Mouse (Mus musculus): ENCODE data around the gene Gprc5a. TPM values are rescaled to one million over a fixed set of nuclear protein-coding genes. Genes with fewer than 3 reads are reported as not detected.
A peak's percentile ranks its signal among the peaks of the same experiment; 100 is the strongest.

Gprc5a gene
- polyA plus RNA-seq, 2 experiments: 2.7 to 4.7 TPM

DNA sequence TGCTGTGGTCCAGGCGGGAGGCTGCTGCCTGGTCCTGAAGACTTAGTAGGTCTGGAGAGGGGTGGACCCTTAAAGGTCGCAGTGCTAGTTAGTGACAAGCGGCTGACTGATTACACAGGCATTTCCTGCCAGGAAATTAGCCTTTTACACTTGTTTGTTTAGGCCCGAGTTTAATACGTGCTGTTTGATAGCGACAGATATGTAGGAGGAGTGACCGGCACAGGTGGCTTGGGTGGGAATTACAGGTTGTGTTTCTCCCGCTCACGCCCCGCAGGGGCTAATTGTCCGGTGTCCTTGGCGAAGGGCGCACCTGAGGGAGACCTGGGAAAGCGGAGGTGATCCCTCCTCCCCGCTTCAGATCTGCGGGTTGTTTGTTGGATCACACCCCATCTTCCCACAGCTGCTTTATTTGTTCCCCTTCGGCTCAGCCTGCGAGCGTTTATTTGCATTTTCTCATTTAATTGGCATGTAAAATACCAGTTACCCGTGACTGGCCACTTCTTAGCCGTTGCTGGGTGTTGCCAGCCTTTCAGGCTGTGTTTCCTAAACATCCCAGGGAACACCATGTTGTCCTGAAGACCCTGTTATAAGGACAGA is 25.1 kb upstream of the Gprc5a start:
- no peak for TF ChIP-seq POLR2A (IDR thresholded peaks at IDR 0.05; ENCODE audit: borderline replicate concordance, extremely low read depth, insufficient read depth, insufficient read length)
- DNase-seq (ENCODE audit: low spot score): peak; percentile 7
- H3K4me2 ChIP-seq (replicated peaks; ENCODE audit: low read depth, low read length, severe bottlenecking): peak overlapping the region; percentile 33; the same call in 1 of the 2 replicates
- WGBS: under 1% methylated on average over 21 of the region's 21 CpGs
- H3K36me3 ChIP-seq (ENCODE audit: control insufficient read depth, insufficient read depth, low read length): no peaks in the 10 kb centered on the region
- no peak overlapping the region for H3K27ac ChIP-seq (replicated peaks; ENCODE audit: low read depth, low read length)
- 0 out of 2 replicates have a peak, but pooled peaks cover 5% of the 10 kb centered on the region for H3K4me1 ChIP-seq (ENCODE audit: control insufficient read depth, insufficient read depth, low read length)
- H3K9ac ChIP-seq (ENCODE audit: low read depth, low read length, severe bottlenecking): no peak overlapping the region
- 0 out of 2 replicates have a peak overlapping the region, but pooled peaks have one; percentile 7 for H3K4me3 ChIP-seq (replicated peaks; ENCODE audit: low read length)
- H3K27me3 ChIP-seq (ENCODE audit: control insufficient read depth, insufficient read depth, low read length): no peaks in the 10 kb centered on the region
- no peak for ATAC-seq (ENCODE audit: low FRiP score, low read depth)
- no peaks in the 10 kb centered on the region for H3K9me3 ChIP-seq (ENCODE audit: control insufficient read depth, low read length)

DNA sequence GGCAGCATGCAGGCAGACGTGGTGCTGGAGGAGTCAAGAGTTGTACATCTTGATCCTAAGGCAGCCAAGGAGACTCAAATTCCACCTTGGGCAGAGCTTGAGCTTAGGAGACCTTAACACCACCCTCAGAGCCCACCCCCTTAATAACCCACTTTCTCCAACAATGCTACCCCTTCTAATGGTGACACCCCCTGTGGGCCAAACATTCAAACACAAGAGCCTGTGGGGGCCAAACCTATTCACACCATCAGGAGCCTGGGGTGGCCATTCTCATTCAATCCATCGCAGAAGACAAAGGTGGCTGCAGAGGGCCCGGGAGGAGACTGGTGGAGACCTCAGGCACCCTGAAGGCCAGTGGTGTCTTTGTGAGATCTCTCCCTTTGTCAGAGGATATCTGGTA is 23.5 kb upstream of the Gprc5a start:
- WGBS: 83% methylated on average over 3 of the region's 3 CpGs
- DNase-seq (ENCODE audit: low spot score) (no peak), ATAC-seq (ENCODE audit: low FRiP score, low read depth) (no peak)
- Histone ChIP-seq H3K36me3 (ENCODE audit: control insufficient read depth, insufficient read depth, low read length) (no peaks in the 10 kb centered on the region), H3K4me1 (ENCODE audit: control insufficient read depth, insufficient read depth, low read length) (0 out of 2 replicates have a peak, but pooled peaks cover 5% of the 10 kb centered on the region), H3K9ac (ENCODE audit: low read depth, low read length, severe bottlenecking) (no peak overlapping the region), H3K27me3 (ENCODE audit: control insufficient read depth, insufficient read depth, low read length) (no peaks in the 10 kb centered on the region), H3K4me2 (replicated peaks; ENCODE audit: low read depth, low read length, severe bottlenecking) (no peak overlapping the region), H3K27ac (replicated peaks; ENCODE audit: low read depth, low read length) (no peak overlapping the region), H3K4me3 (replicated peaks; ENCODE audit: low read length) (no peak overlapping the region), H3K9me3 (ENCODE audit: control insufficient read depth, low read length) (no peaks in the 10 kb centered on the region)
- TF ChIP-seq POLR2A (IDR thresholded peaks at IDR 0.05; ENCODE audit: borderline replicate concordance, extremely low read depth, insufficient read depth, insufficient read length): no peak

- DNase-seq (ENCODE audit: low spot score) (no peak), ATAC-seq (ENCODE audit: low FRiP score, low read depth) (no peak)
- 72% methylated on average over 9 of the region's 9 CpGs for WGBS
- Histone ChIP-seq H3K9ac (ENCODE audit: low read depth, low read length, severe bottlenecking) (no peak overlapping the region), H3K9me3 (ENCODE audit: control insufficient read depth, low read length) (no peaks in the 10 kb centered on the region), H3K4me1 (ENCODE audit: control insufficient read depth, insufficient read depth, low read length) (no peaks in the 10 kb centered on the region), H3K4me2 (replicated peaks; ENCODE audit: low read depth, low read length, severe bottlenecking) (no peak overlapping the region), H3K27me3 (ENCODE audit: control insufficient read depth, insufficient read depth, low read length) (no peaks in the 10 kb centered on the region), H3K27ac (replicated peaks; ENCODE audit: low read depth, low read length) (no peak overlapping the region), H3K36me3 (ENCODE audit: control insufficient read depth, insufficient read depth, low read length) (no peaks in the 10 kb centered on the region), H3K4me3 (replicated peaks; ENCODE audit: low read length) (no peak overlapping the region)
- TF ChIP-seq POLR2A (IDR thresholded peaks at IDR 0.05; ENCODE audit: borderline replicate concordance, extremely low read depth, insufficient read depth, insufficient read length): no peak
These were observed 18.2 kb upstream of the Gprc5a start for GRCm38 (mm10) chr6:135047276-135047675.

- H3K9ac ChIP-seq (ENCODE audit: low read depth, low read length, severe bottlenecking): no peak overlapping the region
- ATAC-seq (ENCODE audit: low FRiP score, low read depth) (no peak), DNase-seq (ENCODE audit: low spot score) (no peak)
- no peak overlapping the region for H3K27ac ChIP-seq (replicated peaks; ENCODE audit: low read depth, low read length)
- 62% methylated on average over 6 of the region's 6 CpGs for WGBS
- no peaks in the 10 kb centered on the region for H3K9me3 ChIP-seq (ENCODE audit: control insufficient read depth, low read length)
- no peak for TF ChIP-seq POLR2A (IDR thresholded peaks at IDR 0.05; ENCODE audit: borderline replicate concordance, extremely low read depth, insufficient read depth, insufficient read length)
- no peaks in the 10 kb centered on the region for H3K4me1 ChIP-seq (ENCODE audit: control insufficient read depth, insufficient read depth, low read length)
- H3K36me3 ChIP-seq (ENCODE audit: control insufficient read depth, insufficient read depth, low read length): no peaks in the 10 kb centered on the region
- H3K4me2 ChIP-seq (replicated peaks; ENCODE audit: low read depth, low read length, severe bottlenecking): no peak overlapping the region
- H3K27me3 ChIP-seq (ENCODE audit: control insufficient read depth, insufficient read depth, low read length): no peaks in the 10 kb centered on the region
- no peak overlapping the region for H3K4me3 ChIP-seq (replicated peaks; ENCODE audit: low read length)
These were observed 16.9 kb upstream of the Gprc5a start for GRCm38 (mm10) chr6:135048509-135048908.

DNA sequence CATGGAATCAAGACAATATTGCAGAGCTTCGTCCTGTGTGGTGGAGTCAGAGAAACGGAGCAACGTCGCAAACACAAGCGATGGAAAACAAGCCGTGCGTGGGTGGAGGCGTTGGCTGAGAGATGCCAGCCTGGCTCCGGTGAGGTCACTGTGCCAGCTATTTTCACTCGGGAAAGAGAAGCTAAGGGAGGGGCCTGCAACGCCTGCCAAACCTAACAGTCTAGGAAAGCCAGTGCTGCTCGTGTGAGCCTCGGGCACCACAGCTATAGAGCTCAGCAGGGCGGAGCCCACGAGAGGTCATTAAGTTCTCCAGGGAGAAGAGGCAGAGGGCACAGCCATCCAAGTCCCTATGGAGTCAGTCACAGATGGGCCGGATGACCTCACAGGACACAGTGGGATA is 16.5 kb upstream of the Gprc5a start:
- no peaks in the 10 kb centered on the region for H3K27me3 ChIP-seq (ENCODE audit: control insufficient read depth, insufficient read depth, low read length)
- no peak overlapping the region for H3K4me2 ChIP-seq (replicated peaks; ENCODE audit: low read depth, low read length, severe bottlenecking)
- no peak overlapping the region for H3K27ac ChIP-seq (replicated peaks; ENCODE audit: low read depth, low read length)
- no peak overlapping the region for H3K9ac ChIP-seq (ENCODE audit: low read depth, low read length, severe bottlenecking)
- DNase-seq (ENCODE audit: low spot score) (no peak), ATAC-seq (ENCODE audit: low FRiP score, low read depth) (no peak)
- no peaks in the 10 kb centered on the region for H3K4me1 ChIP-seq (ENCODE audit: control insufficient read depth, insufficient read depth, low read length)
- no peak overlapping the region for H3K4me3 ChIP-seq (replicated peaks; ENCODE audit: low read length)
- 71% methylated on average over 16 of the region's 16 CpGs for WGBS
- no peaks in the 10 kb centered on the region for H3K36me3 ChIP-seq (ENCODE audit: control insufficient read depth, insufficient read depth, low read length)
- H3K9me3 ChIP-seq (ENCODE audit: control insufficient read depth, low read length): no peaks in the 10 kb centered on the region
- no peak for TF ChIP-seq POLR2A (IDR thresholded peaks at IDR 0.05; ENCODE audit: borderline replicate concordance, extremely low read depth, insufficient read depth, insufficient read length)
